ENCODE assay signal across 9 mouse cellular contexts in the genomic region with DNA sequence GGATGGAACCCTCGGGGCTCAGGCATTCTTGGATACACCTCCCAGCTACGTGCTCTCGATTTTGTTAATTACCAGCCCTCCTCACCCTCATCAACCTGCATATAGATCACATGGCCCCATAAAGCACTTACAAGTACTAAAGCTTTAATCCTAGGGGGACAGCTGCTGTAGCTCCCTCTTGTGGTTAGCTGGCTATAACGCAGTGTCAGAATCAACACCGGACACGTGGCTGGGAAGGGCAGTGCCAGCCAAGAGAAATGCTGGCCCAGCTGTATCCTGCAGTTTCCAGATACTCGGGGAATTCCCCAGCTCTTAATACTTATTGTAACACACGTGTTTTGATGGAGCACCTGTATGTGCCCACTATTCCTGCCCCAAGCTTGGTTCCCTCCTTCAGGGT. TPM values are rescaled to one million over a fixed set of nuclear protein-coding genes. Genes with fewer than 3 reads are reported as not detected.
A peak's percentile ranks its signal among the peaks of the same experiment; 100 is the strongest.
DNase-seq lines count a peak whose midpoint lies in the region; ATAC-seq lines count a peak whose summit lies in the region.
"Had no signal": no experiment of that assay in that cellular context is flagged by ENCODE, and none has a peak within 500 bp of the region (broad histone marks: within the 10 kb centered on the region; RNA-seq: fewer than 3 reads in every experiment).

No protein-coding gene starts in this region.

- no peaks in the 10 kb centered on the region for H3K9me3 ChIP-seq in forebrain, embryonic 15.5 days
- H3K9me3 ChIP-seq in hindbrain, embryonic 16.5 days (ENCODE audit: control insufficient read depth, low read length) = no peaks in the 10 kb centered on the region
- H3K9me3 ChIP-seq in midbrain, embryonic 11.5 days (ENCODE audit: control insufficient read depth, low read length) = no peaks in the 10 kb centered on the region
- H3K9me3 ChIP-seq: embryonic facial prominence, embryonic 15.5 days had no signal

- H3K27me3 ChIP-seq in forebrain, embryonic 15.5 days = no peaks in the 10 kb centered on the region
- H3K27me3 ChIP-seq in hindbrain, embryonic 16.5 days (replicated peaks; ENCODE audit: control insufficient read depth, insufficient read depth, low read length) = no peaks in the 10 kb centered on the region
- H3K27me3 ChIP-seq in midbrain, embryonic 11.5 days (ENCODE audit: control insufficient read depth, insufficient read depth, low read length) = no peaks in the 10 kb centered on the region
- H3K27me3 ChIP-seq: embryonic facial prominence, embryonic 15.5 days had no signal

- H3K36me3 ChIP-seq in forebrain, embryonic 15.5 days = peaks cover 84% of the 10 kb centered on the region
- peaks cover 28% of the 10 kb centered on the region for H3K36me3 ChIP-seq in hindbrain, embryonic 16.5 days (ENCODE audit: control insufficient read depth, insufficient read depth, low read length)
- peaks cover 36% of the 10 kb centered on the region for H3K36me3 ChIP-seq in midbrain, embryonic 11.5 days (ENCODE audit: control insufficient read depth, insufficient read depth, low read length)

- no peaks in the 10 kb centered on the region for H3K4me1 ChIP-seq in forebrain, embryonic 15.5 days
- no peaks in the 10 kb centered on the region for H3K4me1 ChIP-seq in hindbrain, embryonic 16.5 days (ENCODE audit: control insufficient read depth, insufficient read depth, low read depth, low read length)
- no peaks in the 10 kb centered on the region; the same call in 1 of the 2 replicates for H3K4me1 ChIP-seq in midbrain, embryonic 11.5 days (ENCODE audit: control insufficient read depth, insufficient read depth, low read length)
- H3K4me1 ChIP-seq: embryonic facial prominence, embryonic 15.5 days had no signal

- WGBS in forebrain, embryonic 15.5 days = 55% methylated on average over 8 of the region's 8 CpGs
- 48% methylated on average over 8 of the region's 8 CpGs for WGBS in hindbrain, embryonic 16.5 days
- 63% methylated on average over 8 of the region's 8 CpGs for WGBS in midbrain, embryonic 11.5 days

- peak; percentile 29 to 32 for DNase-seq in spleen, postnatal 36 days (ENCODE audit: low spot score in 2 of 2)
- DNase-seq in spleen, postnatal 4 days (ENCODE audit: low spot score in 2 of 2) = no peak
- peak; percentile 56 for DNase-seq in adrenal gland, postnatal 25 days
- DNase-seq in left cerebral cortex, adult 18-20 months (ENCODE audit: low spot score in 2 of 2) = peak; percentile 32 to 49
- peak; percentile 87 for DNase-seq in midbrain, embryonic 11.5 days (ENCODE audit: low spot score, missing footprints)
- DNase-seq in skeletal muscle tissue, adult 2 months (ENCODE audit: low read depth, low spot score) = peak; percentile 77

- H3K4me3 ChIP-seq in forebrain, embryonic 15.5 days = no peak overlapping the region
- no peak overlapping the region for H3K4me3 ChIP-seq in hindbrain, embryonic 16.5 days (ENCODE audit: low read length)
- H3K4me3 ChIP-seq in midbrain, embryonic 11.5 days (ENCODE audit: low read depth, low read length) = no peak overlapping the region
- H3K4me3 ChIP-seq: embryonic facial prominence, embryonic 15.5 days had no signal

- H3K9ac ChIP-seq in forebrain, embryonic 15.5 days (replicated peaks) = no peak overlapping the region
- H3K9ac ChIP-seq in hindbrain, embryonic 16.5 days (ENCODE audit: low read depth, low read length) = no peak overlapping the region
- no peak overlapping the region for H3K9ac ChIP-seq in midbrain, embryonic 11.5 days (ENCODE audit: low read length)
- H3K9ac ChIP-seq: embryonic facial prominence, embryonic 15.5 days had no signal

- no peak overlapping the region for H3K4me2 ChIP-seq in forebrain, embryonic 15.5 days (replicated peaks)
- no peak overlapping the region for H3K4me2 ChIP-seq in hindbrain, embryonic 16.5 days (ENCODE audit: low read length)
- H3K4me2 ChIP-seq in midbrain, embryonic 11.5 days = no peak overlapping the region
- H3K4me2 ChIP-seq: embryonic facial prominence, embryonic 15.5 days had no signal

- peak; percentile 27 for ATAC-seq in forebrain, embryonic 15.5 days (replicated peaks)
- peak; percentile 22; the same call in 1 of the 2 replicates for ATAC-seq in hindbrain, embryonic 16.5 days
- peak; percentile 48; the same call in 1 of the 2 replicates for ATAC-seq in midbrain, embryonic 11.5 days (ENCODE audit: low FRiP score)

- H3K27ac ChIP-seq in forebrain, embryonic 15.5 days (replicated peaks) = no peak overlapping the region
- no peak overlapping the region for H3K27ac ChIP-seq in hindbrain, embryonic 16.5 days (ENCODE audit: low read depth, low read length)
- no peak overlapping the region for H3K27ac ChIP-seq in midbrain, embryonic 11.5 days (ENCODE audit: low read depth, low read length)
- H3K27ac ChIP-seq: embryonic facial prominence, embryonic 15.5 days had no signal

RNA-seq across cellular contexts. Expression of a gene that starts 58.0 kb away (rescaled TPM):
- 1.7 and 3.9 TPM in 2 replicates for total RNA-seq in adrenal gland, postnatal 25 days (2021)
- 0.95 and 0.99 TPM in 2 replicates for polyA plus RNA-seq in forebrain, embryonic 15.5 days (2015; fragmentation: Nextera tagmentation; extraction: Ambion mirVana)
- 1.2 and 1.7 TPM in 2 replicates for polyA plus RNA-seq in hindbrain, embryonic 16.5 days (2015; fragmentation: Nextera tagmentation; extraction: Ambion mirVana)
- under 1 TPM; 0.77 to 0.84 TPM for total RNA-seq in left cerebral cortex, adult 18-20 months (2021)
- 1.7 and 1.8 TPM in 2 replicates for polyA plus RNA-seq in midbrain, embryonic 11.5 days (2014; fragmentation: Nextera tagmentation; extraction: Ambion mirVana)

Comparison
In these comparisons a context has a peak if more than half of its experiments do, and no peak if none do; other contexts are left out.
1. DNase-seq: peak in spleen, postnatal 36 days (2 of 2), adrenal gland, postnatal 25 days (single experiment), left cerebral cortex, adult 18-20 months (2 of 2), midbrain, embryonic 11.5 days (single experiment) and skeletal muscle tissue, adult 2 months (single experiment); none in spleen, postnatal 4 days (0 of 2).
2. Peak in every context shown above with its lines, with median percentiles within 50 percentile points of each other: ATAC-seq.